Mouse (Mus musculus) ovary, postnatal 10 days (tissue): ENCODE measurements around the gene Fuom.

Source experiments
- DNase-seq: peaks from one replicate; pipeline ENCODE4 v3.0.0; 2022; ENCODE audit warnings: low spot score

The Fuom gene

DNA sequence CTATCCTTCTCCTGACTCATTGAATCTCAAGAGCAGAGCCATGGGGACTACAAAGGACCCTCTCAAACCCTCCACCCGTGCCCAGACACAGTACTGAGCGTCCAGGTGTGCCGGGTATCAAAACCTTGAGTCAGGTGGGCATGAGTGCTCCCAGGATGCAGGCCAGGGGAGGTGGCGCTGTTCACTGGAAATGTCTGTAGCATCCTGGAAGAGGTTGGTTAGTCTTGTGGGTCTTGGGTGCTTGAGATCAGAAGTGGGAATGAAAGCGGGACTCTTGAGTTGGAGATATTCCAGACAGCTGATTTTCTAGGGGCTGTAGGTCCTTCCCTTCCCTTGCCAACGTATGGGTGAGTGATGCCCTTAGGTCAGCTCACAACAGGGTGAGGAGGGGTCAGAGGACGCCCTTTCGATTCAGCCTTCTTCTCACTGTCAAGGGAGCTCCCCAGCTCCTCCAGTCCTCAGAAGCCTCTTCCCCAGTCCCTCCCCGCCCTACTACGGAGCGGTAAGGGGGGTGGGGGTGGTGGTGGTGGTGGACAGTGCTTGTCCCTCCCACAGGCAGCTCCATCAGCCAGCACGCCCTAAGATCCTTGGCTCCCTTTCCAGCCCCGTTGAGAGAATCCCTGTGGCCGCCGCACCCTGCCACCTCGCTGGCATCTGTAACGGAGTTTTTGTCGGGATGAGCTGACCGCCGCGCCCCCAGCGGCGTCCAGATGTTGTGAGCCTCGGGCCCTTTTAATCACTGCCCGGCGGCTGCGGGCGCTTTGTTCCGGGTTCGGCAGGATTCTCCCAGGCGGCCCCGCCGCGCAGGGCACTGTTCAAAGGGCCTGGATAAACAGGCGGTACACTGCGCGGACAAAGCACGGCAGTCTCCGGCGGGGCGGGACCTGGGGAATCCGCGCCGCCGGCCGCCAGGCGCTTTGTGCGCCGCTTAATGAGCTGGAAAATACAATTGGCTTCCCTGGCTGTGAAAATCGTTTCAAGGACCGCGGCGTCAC lies 44.5 kb downstream of the Fuom start:
- DNase-seq: no peak

DNA sequence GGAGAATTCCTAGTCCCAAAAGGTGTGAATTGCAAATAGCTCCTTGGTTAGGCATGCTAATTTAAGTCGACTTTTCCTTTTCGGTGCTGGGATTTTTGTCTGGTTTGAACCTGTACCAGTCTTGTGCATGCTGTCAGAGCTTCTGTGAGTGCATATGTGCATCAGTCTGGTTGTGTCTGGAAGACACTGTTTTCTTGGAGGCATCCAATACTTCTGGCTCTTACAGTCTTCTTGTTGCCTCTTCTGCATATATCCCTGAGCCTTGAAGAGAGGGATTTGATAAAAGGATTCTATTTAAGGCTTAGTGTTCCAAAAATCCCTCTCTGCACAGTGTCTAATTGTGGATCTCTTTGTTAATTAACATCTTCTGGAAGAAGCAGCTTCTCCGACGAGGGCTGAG lies 48.1 kb downstream of the Fuom start:
- DNase-seq: no peak

GRCm38 (mm10) chr7:140049115-140049689 lies 53.0 kb downstream of the Fuom start:
- no peak for DNase-seq

GRCm38 (mm10) chr7:140048361-140049114 lies 53.7 kb downstream of the Fuom start, which contains the start of gene Msx3:
Gene Msx3, minus strand, starts transcription at chr7:140049089.
- no peak for DNase-seq

DNA sequence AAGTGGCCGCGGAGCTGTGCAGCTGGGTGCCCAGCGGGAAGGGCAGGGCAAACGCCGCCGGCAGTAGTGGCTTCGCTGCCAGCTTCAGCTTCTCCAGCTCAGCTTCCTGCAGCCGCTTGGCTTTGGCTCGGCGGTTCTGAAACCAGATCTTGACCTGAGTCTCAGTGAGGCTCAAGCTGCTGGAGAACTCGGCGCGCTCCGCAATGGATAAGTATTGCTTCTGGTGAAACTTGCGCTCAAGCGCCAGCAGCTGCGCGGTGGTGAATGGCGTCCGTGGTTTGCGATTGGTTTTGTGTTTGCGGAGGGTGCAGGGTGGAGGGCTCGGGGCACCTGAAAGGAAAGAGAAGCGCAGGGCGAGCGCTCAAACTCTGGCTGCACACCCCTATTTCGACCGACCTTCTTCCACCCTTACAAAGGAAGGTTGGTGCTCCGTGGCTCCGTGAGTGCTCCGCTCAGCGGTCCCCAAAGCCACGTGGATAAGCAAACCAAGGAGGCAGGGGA lies 54.4 kb downstream of the Fuom start:
- DNase-seq: no peak
